Mouse (Mus musculus) right cerebral cortex, postnatal 14 days (tissue): ENCODE results near the gene Eef1akmt1.
A peak's percentile ranks its signal among the peaks of the same experiment; 100 is the strongest.

Source experiments
- DNase-seq: peaks from one replicate; pipeline ENCODE4 v3.0.0; 2022

Gene Eef1akmt1

DNA sequence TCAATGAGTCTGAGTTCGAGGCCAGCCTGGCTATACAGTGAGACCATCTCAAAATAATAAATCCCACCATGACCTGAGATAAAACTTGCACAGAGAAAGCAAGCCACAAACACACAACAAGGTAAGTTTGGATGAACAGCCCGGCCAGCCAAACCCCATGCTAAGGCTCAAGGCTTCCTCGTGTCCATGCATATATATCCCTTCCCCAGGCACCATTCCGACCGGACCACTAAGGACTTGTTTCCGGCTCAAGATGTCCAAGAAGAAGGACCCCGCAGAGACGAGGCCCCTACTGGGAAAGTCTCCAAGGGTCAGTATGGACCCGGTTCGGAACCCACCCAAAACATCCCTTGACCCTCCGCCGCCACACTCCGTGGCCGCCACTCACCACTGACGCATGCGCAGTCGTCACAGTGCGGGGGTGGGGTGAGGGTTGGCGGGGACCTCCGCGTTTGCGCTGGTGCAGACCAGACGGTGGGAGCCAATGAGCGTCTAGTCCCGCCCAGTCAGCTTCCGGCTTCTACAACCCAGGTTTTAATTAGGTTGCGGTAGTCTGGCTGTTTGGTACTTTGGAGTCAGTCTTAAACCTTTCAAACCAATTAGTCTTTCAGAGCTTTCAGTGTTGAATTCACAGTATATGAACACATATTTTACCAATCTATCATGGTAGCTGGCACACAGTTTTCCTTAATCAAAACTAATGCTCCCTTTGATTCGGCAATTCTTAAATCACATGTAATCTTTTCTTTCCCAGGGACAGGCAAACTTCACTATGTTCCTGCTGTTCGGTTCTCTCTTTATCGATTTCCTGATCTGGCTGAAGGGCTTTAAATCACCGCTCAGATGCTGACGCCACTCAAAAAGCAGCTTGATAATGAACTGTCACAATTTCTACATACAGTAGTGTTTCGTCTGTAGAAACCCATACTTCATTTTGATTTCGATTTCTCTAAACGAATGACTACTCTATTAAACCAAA lies at the start of gene Eef1akmt1:
Gene Eef1akmt1, minus strand, starts transcription at position 458 of the 979 bp plus-strand sequence.
- DNase-seq: peak; percentile 97

DNA sequence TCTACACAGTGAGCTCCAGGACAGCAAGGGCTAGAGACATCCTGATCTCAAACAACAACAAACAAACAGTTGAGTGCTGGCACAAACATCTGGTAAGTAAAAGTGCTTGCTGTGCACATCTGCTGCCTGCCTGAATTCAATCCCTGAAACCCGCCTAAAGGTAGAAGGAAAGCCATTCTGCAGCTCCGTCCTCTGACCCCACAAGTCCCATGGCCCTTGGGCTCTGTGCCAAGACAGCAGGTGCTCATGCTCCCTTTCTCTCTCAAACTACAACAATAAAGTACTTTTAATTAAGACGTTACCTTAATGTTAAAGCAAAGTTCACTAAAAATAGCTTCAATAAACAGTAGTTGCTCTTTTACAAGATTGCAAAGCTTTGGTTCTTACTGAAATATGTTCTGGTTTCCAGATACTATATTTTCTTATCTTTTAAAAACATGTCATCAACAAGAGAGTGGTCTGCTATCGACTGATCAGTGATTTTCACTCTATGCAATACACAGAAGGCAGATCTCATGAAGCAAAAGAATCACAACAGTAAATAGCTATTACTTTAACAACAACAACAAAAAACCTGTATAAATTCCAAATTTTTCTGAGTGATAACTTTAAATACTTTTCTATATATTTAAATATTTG lies 49.3 kb upstream of the Eef1akmt1 start:
- DNase-seq: no peak

DNA sequence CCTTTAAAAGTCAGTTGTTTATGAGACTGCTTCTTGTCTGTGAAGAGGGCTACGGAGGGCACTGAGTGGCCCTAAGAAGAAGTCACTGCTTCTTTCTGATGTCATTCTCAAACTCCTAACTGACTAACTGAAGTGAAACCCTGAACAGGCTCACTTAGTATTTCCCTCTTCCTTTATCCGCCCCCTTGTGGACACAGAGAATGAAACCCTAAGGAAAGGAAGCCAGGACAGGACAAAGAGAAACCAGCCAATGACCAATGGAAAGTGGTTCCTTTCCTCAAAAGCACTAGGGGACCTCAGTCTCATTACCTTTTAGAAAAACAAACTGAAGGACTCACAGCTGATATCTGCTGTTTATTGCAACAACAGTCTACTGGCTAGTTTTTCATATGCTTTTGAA lies 48.1 kb upstream of the Eef1akmt1 start:
- peak; percentile 21 for DNase-seq

DNA sequence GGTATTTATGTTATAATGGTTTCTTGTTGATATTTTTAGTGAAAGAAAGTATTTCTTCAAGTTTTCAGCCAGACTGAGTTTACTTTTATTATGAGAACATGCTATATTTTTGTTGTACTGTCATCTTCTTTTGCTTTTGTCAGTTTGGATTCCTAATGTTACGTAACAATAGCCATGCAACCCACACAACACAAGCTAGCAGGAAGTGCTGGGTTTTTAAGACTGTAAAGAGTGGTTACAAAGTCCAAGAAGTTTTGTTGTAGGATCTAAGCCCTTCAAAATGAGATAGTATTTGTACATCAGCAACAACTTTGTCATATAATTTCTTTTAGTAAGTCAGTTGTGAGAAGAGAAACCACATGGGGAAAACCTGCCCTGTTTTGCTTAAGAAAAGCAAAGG lies 46.3 kb upstream of the Eef1akmt1 start:
- DNase-seq: no peak

DNA sequence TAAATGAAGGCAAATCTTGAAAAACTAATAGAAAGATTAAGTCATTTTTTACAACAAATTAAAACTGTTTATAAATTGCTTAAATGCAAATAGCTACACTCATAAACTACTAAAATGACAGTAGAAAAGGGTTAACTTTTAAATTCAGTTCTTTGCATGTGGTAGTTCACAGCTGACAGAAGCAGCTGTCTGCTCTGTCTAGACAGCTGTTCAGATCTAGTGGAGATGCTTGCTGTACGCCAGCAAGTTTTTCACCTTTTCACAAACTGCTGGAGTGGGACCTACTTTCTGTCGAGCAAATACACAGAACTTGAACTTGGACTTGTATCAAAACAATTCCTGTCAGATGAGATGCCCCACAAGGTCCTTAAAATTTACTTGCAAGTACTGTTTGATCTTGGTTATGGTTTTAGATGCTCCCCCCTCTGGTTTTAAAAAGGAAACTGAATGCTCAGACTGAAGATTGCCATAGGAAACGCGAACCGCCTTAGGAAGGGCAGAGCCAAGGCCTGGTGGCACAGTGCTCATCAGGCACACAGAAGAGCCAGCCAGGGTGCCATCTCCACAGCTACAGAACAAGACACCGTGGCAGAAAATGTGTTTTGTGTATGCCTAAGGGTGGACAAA lies 45.0 kb upstream of the Eef1akmt1 start:
- DNase-seq: no peak

DNA sequence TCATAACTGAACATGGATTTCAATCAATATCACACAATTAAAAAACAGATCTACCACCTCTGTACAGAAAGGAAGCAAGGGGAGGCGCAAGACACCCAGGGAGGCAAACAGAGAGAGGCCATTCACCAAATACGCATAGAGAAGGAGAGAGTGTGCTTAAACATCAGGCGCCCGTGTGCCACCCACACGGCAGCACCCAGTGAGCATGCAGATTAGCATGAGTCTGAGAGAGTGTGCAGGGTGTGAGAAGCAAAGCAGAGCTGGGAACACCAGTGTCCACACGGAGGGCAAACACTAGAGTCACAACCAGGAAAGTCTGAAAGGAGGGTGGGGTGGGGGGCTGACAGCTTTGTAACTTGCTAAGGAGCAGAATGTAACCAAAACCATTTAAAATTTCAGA lies 44.4 kb upstream of the Eef1akmt1 start:
- no peak for DNase-seq

DNA sequence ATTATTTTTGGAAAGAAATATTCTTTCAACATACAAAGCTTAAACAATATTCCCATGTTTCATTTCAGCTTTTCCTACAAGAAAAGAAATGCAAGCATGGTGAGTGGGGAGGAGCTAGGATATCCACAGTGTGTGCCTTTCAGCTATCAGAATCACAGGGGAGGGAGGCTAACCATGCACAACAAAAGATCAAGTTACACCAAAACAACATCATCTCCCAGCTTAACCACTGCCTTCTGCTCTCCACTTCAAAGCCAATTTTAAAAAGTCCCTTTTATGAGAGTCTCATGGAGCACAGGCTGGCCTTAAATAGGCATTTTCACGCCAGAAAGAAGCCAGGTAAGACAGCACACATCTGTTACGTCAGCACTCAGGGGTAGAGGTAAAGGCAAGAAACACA lies 39.6 kb upstream of the Eef1akmt1 start:
- no peak for DNase-seq

DNA sequence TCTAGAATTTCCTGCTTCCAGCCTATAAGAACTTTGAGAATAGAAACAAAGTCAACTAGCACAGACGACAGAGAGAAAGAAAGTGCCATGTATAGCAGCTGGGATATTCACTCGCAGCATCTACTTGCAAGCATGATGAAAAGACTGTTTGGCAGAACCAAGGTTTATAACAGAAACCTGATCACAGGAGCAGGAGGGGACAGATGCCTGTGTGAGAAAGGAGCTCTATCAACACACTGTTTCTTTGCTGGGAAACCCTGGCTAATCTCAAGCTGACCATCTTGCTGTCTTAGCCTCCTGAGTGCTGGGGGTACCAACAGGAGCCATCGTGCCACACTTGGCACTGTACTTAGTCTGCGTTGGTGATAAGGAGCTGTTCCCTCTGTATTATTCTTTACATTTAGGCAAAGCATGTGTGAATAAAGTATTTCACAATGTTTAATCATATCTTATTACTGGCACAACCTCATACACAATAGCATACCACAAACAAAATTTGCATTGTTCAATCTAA lies 38.5 kb upstream of the Eef1akmt1 start:
- no peak for DNase-seq

DNA sequence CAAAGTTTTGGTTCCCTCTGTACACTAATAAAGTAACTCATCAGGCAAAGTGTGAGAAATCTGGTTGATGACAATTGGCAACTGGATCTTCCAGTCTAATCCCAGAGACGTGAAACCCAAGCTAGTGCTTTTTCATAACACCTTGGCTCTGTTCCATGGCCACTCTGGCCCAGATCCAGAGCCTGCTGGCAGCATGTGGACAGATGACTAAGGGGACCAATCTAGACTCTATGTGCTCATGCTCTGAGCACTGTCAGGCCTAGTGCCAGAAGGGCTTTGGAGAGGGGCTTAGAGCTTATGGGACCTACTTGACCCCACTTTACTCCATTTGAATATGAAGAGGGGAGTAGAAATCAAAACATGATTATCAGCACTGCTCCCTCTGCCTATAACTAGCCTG lies 36.1 kb upstream of the Eef1akmt1 start:
- peak; percentile 71 for DNase-seq

DNA sequence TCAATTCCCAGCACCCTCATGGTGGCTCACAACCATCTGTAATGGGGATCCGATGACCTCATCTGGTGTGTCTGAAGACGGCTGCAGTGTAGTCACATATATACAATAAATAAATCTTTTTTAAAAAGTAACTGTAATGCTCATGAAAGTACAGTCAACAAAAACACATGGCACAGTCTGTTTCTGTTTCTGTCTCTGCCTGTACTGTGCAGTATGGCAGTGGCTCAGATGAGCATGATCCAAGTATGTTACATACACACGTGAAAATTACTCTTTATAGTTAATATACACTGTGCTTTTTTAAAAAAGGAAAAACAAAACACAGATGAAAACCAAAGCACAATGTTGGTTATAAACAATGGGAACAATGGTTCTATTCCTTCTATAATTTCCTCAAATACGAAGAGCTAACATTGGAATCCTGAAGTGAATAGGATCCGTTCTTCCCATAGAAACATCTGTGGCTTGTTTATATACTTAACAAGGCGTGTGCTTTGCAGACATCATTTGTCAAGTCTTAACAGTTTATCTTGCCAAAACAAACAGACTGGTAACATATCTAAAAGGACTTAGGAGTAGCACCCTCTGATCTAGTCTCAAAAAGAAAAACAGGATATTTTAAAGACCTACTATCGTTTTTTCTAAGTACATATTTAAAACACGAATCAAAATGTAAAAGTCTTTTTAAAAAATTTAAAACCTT lies 35.4 kb upstream of the Eef1akmt1 start:
- no peak for DNase-seq

DNA sequence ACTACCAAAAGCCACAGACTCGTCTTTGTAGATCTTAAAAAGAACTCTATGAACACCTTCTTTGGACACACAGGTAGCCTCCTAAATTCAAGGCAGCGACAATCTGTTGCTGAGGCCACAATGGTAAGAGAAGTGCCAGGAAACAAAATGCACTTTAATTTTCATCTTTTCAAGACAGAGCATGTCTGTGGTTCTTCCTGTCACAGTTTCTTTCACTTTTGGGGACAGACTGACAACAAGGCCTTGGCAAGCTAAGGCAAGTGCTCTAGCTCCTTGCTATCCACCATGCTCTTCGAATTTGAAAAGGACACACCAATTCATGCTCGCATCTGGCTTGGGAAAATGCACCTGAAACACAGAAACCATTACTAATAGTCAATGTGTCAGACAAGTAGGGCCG lies 21.9 kb upstream of the Eef1akmt1 start:
- no peak for DNase-seq

DNA sequence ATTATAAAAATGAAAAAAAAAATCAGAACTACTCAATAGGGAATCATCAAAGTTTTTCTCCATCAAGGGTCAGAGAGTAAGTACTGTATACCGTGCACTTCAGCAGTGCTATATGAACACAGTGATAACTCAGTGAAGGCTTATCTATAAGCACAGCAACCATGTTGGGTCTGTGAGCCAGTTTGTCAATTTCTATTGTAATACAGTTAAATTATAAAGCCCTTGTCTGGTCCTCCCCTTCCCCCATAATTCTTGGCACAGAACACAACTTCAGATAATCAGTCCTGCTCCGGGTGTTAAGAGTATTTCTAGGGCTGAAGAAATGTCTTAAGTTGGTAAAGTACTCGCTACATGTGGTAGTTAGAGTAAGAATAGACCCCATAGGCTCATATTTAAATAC lies 20.4 kb upstream of the Eef1akmt1 start:
- DNase-seq: no peak

DNA sequence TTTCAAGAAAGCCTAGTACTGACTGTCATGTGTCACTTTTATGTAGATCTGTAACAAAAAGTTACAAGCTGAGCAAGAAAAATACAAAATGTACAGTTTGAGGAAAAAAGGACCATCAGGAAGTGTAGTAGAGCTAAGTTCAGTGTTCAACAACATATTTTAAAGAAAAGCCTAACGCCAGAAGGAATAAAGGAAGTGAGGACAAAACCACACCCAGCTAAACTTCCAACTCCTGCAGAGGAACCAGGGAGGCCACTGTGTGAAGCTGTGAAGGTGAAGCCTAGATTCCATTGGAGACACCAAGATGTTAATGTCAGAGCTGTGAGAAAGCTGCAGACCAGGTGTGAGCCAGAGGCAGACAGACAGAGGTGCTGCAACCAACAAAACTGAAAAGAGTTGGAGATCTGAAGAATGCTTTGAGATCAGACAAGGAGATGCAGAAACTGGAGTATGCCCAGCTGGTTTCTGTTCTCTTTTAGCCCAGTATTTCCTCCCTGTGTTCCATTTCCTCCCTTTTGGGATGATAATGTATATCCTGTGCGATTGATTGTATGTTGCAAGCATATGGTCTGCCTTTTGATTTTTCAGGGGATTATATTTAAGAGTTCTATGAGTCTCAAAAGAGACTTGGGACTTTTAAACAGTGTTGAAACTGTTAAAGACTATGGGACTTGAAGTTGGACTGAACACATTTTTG lies 5.1 kb upstream of the Eef1akmt1 start:
- DNase-seq: no peak

DNA sequence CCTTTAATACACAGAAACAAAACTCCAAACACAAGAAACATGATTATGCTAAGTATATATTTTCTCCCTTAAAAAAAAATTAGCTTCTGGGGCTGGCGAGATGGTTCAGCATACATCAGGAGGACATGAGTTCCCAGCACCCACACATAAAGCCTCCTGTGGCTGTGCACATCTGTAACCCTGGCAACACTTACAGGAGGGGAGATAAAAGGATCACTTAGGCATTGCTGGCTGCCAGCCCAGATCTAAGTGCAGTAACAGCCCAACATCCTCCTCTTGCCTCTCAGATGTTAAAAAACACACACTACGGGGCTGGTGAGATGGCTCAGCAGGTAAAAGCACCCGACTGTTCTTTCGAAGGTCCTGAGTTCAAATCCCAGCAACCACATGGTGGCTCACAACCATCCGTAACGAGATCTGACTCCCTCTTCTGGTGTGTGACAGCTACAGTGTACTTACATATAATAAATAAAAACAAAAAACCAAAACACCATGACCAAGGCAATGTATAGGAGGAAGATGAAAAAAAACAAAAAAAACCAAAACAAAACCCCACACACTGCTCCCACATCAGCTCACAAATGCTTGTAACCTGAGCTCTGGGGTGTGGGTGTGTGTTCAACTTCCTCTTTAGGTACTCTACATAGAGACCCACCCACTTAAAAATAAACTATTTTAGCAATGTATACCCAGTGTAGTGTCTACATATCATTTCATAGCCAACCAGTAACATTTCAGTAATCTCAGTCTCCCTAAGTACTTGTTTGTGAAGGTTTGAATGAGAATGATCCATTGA lies 3.6 kb upstream of the Eef1akmt1 start:
- no peak for DNase-seq

DNA sequence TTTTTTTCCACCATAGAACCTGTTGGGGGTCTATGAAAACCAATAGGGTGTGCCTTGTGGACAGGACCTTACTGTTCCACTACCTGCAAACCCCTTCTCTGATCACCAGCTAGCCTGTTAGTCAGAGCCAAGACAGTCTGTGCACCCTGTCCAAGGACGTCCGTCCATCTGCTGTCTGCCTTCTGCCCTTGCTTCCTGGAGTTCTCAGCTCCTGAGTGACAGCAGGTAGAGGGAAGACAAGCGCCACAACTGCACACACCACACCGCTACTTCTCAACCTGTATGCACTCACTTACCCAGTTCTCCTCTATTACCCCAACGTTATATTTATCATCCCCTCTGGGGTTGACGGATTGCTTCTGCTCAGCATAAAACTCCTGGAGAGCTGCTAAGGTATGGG lies 5.8 kb downstream of the Eef1akmt1 start:
- no peak for DNase-seq

DNA sequence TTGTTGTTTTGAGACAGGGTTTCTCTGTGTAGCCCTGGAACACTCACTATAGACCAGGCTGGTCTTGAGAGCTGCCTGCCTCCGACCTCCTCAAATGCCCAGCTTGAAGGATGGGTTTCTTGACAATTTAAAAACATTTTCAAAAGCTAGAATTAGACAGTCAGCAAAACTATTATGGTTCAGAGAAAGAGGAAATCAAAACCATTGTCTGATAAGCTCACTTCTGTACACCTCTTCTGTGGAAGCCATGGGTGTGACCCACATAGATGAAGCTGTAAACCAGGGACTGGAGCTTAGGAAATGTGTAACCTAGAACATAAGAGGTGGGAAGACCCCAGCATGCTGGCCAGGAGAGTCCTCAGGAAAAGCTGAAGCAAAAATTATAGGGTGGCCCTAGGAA lies 14.5 kb downstream of the Eef1akmt1 start:
- no peak for DNase-seq

DNA sequence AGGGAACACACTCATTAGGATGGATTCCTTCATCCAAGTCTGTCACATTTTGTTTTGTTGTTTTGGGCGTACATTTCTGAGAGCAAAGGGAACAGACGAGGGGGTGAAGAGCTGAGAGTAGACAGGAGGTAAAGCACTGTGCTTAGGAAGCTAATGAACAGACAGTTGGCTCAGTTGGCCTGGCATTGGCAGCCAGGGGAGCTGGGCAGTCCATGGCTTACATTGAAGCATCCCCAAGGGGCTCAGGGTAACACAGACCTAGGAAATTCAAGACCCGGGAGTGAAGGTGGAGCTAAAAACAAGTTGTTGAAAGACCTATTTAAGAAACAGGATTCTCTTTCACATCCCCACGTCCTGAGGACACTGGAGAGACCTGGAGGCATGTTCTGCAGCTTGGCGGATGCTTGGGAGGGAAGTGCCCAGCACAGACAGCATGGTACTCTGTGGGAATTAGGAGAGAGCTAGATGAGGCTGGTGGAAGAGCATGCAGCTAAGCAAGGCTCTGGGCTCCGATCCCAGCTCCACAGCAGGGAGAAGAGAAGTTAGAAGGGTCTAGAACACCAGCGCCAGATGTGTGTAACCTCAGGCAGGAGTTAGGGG lies 15.8 kb downstream of the Eef1akmt1 start:
- no peak for DNase-seq

DNA sequence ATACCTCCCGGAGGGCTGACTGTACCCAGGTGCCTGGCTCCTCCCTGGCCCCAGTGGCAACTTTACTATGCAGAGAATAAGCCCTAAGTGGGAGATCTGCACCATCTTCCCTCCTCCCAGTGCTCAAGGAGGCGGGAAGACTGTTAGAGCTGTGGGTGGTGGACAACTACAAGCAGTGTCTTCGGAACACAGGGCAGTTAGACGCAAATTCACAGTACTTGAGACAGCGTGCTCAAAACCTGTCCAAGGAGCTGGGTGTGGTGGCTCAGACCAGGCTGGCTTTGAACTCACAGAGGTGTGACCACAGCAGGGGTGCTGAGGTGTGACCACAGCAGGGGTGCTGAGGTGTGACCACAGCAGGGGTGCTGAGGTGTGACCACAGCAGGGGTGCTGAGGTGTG lies 17.0 kb downstream of the Eef1akmt1 start:
- no peak for DNase-seq

DNA sequence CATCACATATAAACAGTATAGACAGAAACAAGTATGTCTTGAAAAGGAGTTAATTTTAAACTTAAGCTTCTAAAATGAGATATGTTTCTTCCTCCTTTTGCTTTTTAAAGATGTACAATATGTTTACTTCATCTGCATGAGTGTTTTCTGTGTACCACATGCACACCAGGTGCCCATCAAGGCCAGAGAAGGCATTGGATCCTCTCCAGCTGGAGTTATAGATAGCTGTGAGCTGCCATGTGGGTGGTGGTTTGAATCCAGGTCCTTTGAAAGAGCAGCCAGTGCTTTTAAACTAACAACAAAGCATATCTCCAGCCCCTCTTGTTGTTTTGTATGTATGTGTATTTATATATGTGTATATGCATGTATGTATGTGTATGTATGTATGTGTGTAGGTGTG lies 18.5 kb downstream of the Eef1akmt1 start:
- DNase-seq: no peak

DNA sequence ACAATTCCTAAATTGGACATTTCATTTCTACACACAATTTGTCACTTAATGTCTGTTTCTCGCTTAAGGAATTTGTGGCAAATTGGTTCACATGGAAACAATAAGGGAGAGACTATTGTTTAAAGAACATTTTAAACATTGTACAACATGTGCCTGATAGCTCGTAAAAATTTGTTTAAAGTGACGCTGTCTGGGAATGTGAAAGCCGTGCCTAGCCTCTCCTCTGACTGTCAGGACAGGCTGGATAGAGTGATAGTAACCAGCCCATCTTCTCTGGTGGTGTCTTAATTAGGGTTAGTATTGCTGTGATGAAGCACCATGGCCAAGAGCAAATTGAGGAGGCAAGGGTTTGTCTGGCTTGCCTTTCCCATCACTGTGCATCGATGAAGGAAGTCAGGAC lies 24.4 kb downstream of the Eef1akmt1 start:
- no peak for DNase-seq

DNA sequence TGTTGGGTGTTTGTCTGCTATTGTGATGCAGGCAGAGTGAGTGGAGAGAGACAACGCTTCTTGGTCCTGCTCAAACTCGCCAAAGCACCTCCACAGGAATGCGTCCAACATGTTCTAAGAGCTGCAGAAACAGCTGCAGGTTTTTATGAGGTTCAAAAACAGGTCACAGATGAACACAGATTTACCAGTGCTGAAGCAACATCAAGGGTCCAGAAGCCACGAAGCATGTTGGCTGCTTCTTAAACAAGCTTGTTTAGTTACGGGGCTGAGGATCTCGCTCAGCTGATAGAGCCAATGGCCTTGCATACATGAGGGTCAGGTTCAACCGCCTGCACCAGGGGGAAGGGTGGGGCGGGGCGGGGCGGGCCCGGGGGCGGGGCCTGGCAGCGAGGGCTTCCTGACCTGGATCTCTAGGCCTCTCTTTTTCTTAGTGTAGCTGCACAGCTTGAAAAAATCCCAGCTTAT lies 24.8 kb downstream of the Eef1akmt1 start:
- DNase-seq: no peak
